Mouse (Mus musculus) intestine, embryonic 14.5 days (tissue): ENCODE measurements around the gene Slc10a7. TPM values are rescaled to one million over a fixed set of nuclear protein-coding genes. Genes with fewer than 3 reads are reported as not detected.
"Not testable (repeated sequence)": the region's sequence is repeated elsewhere in the genome, so short reads cannot be mapped to it uniquely, and the experiment has no call there.

Source experiments
- ATAC-seq: fragments of 200-750 bp; cut with Nextera tagmentation; replicated peaks from 2 replicates; pipeline ENCODE4 v1.8.0; 2017; ENCODE audit warnings: low read depth, moderate number of reproducible peaks, moderate TSS enrichment, moderate library complexity; ENCODE audit not compliant: low FRiP score, low TSS enrichment
- DNase-seq: peaks from one replicate; pipeline ENCODE4 v3.0.0-alpha.2; 2018; ENCODE audit warnings: low spot score
- H3K27ac ChIP-seq: fragments of 300-500 bp; sonication (generic); 2 replicates; pipeline ENCODE4 v1.5.1; 2014; ENCODE audit warnings: low read depth, mild to moderate bottlenecking, control low read depth
- H3K27me3 ChIP-seq: fragments of 300-500 bp; sonication (generic); replicated peaks from 2 replicates; pipeline ENCODE4 v1.6.1; 2014; ENCODE audit warnings: low read length, control low read depth; ENCODE audit not compliant: control insufficient read depth, insufficient read depth
- H3K36me3 ChIP-seq: fragments of 300-500 bp; sonication (generic); 2 replicates; pipeline ENCODE4 v1.6.1; 2014; ENCODE audit warnings: low read length, control low read depth; ENCODE audit not compliant: control insufficient read depth, insufficient read depth
- H3K4me1 ChIP-seq: fragments of 300-500 bp; sonication (generic); replicated peaks from 2 replicates; pipeline ENCODE4 v1.6.1; 2014; ENCODE audit warnings: low read length, control low read depth, mixed read lengths; ENCODE audit not compliant: control insufficient read depth, insufficient read depth
- H3K4me2 ChIP-seq: fragments of 300-500 bp; sonication (generic); 2 replicates; pipeline ENCODE4 v1.6.1; 2014; ENCODE audit warnings: low read length
- H3K4me3 ChIP-seq: fragments of 300-500 bp; sonication (generic); 2 replicates; pipeline ENCODE4 v1.5.1; 2014; ENCODE audit warnings: low read depth, low read length, control low read depth, mixed read lengths
- H3K9ac ChIP-seq: fragments of 300-500 bp; sonication (generic); 2 replicates; pipeline ENCODE4 v1.6.1; 2014; ENCODE audit warnings: mild to moderate bottlenecking, low read length
- H3K9me3 ChIP-seq: fragments of 300-500 bp; sonication (generic); 2 replicates; pipeline ENCODE4 v1.6.1; 2016; ENCODE audit warnings: low read length, control low read depth; ENCODE audit not compliant: control insufficient read depth
- WGBS: fragments of 180-500 bp; shearing (Covaris S2); extraction: QIAGEN DNeasy Blood & Tissue Kit; methylation state at CpG from one replicate; pipeline ENCODE4 v1.1.7; 2014; 5-methylcytosine and 5-hydroxymethylcytosine counted together
- polyA plus RNA-seq: library from polyadenylated mRNA; unstranded; fragments of >200 nt; fragmentation: Nextera tagmentation; extraction: Ambion mirVana; gene quantifications from 2 replicates; pipeline ENCODE4 v1.2.1, GENCODE M21; 2014

The Slc10a7 gene
- polyA plus RNA-seq: 11.1 and 12.2 TPM in 2 replicates

- H3K9ac ChIP-seq: peak within 1 kb of the TSS; percentile 99
- WGBS: under 1% methylated on average over 50 of the region's 51 CpGs
- peaks cover 14% of the 10 kb centered on the region for H3K36me3 ChIP-seq
- peak within 1 kb of the TSS; percentile 64 for H3K4me3 ChIP-seq
- ATAC-seq: peak; percentile 95
- peaks cover 6% of the 10 kb centered on the region; the same call in 1 of the 2 replicates for H3K4me1 ChIP-seq
- no peaks in the 10 kb centered on the region for H3K27me3 ChIP-seq
- peak within 1 kb of the TSS; percentile 68 for H3K4me2 ChIP-seq
- DNase-seq: peak; percentile 89
- H3K9me3 ChIP-seq: no peaks in the 10 kb centered on the region
- peak within 1 kb of the TSS; percentile 94 for H3K27ac ChIP-seq
Observed at GRCm38 (mm10) chr8:78509273-78510031, at the start of gene Slc10a7. Gene Slc10a7 (plus strand): TSS chr8:78509346.

DNA sequence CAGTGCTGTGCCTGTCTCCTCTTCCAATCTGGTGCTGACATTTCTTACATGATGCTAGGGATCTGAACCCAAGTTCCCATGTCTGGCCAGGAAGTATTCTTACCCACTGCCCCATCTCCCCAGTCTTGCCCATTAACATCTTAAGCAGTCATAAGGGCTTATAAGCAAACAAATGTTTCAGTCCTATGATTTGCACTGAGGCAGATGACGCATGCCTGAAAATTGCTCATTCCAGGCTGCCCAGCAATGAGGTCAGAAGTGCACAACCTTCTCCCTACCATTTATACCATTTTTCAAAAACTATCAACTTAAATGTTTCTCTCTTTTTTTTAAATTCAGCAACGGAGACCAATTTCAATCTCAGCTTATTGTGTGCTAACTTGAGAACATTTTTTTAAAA, 45.2 kb upstream of the Slc10a7 start:
- ATAC-seq: no peak
- Histone ChIP-seq H3K4me2 (no peak overlapping the region), H3K9me3 (no peaks in the 10 kb centered on the region), H3K9ac (no peak overlapping the region), H3K36me3 (no peaks in the 10 kb centered on the region), H3K27ac (no peak overlapping the region), H3K4me1 (no peaks in the 10 kb centered on the region), H3K27me3 (no peaks in the 10 kb centered on the region), H3K4me3 (no peak overlapping the region)
- WGBS: 61% methylated on average over 2 of the region's 2 CpGs
- no peak for DNase-seq

DNA sequence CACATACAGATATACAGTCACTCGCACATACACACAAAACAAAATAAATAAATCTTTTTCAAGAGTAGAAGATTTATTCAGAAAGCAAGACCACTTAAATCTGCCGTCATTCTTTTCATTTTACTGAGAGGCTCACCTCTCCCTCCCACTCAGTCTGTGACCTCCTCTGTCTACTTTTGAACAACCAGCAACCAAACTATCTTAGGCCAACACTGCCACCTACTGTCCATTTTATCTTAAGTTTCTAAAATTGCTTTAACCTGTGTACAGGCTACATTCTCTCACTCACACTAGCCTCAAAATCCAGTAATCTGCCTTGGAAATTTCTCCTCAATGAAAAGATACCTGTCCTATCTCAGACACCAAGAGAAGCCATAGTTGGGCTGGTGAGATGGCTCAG, 41.3 kb upstream of the Slc10a7 start:
- H3K36me3 ChIP-seq: no peaks in the 10 kb centered on the region
- DNase-seq: no peak
- no peak overlapping the region for H3K4me2 ChIP-seq
- H3K27me3 ChIP-seq: no peaks in the 10 kb centered on the region
- no peaks in the 10 kb centered on the region for H3K4me1 ChIP-seq
- 92% methylated on average over 2 of the region's 2 CpGs for WGBS
- no peak for ATAC-seq
- H3K4me3 ChIP-seq: no peak overlapping the region
- no peak overlapping the region for H3K27ac ChIP-seq
- H3K9ac ChIP-seq: no peak overlapping the region
- no peaks in the 10 kb centered on the region for H3K9me3 ChIP-seq

DNA sequence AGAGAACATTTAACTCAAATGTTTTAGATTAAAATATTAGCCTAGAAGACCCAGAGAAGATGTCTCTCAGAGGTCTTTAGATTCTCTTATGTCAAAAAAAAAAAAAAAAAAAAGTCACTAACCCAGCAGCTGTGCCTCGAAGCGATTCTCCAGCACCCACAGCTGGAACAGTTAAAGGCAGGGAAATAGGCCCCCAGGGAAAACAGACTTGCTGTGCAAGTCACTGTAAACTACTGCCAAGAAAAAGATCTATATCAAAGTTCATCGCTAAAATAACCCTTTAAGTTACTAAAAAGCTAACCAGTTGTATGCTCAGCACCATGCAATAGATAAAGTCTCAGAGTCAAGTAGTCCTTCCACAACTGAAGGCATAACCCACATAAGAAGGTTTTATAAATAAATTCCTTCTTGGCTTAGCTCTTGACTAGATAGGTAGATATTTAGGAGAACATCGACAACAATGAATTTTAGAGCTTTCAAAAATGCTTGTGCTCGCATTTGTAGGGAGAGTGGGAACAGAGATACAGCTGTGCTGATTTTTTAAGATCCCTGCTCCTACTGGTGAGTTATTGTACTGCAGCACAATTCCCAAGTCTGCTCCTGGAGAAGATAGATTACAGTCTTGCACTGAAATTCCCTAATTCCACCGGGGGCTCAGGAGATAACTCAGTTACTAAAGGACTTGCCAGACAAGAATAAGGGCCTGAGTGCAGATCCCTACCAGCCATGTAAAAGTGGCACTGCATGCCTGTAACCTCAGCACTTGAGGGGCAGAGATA, 31.9 kb upstream of the Slc10a7 start:
- no peak for DNase-seq
- Histone ChIP-seq H3K9me3 (no peaks in the 10 kb centered on the region), H3K27ac (no peak overlapping the region), H3K4me3 (no peak overlapping the region), H3K4me1 (no peaks in the 10 kb centered on the region), H3K27me3 (no peaks in the 10 kb centered on the region), H3K9ac (no peak overlapping the region), H3K4me2 (no peak overlapping the region), H3K36me3 (no peaks in the 10 kb centered on the region)
- no peak for ATAC-seq
- WGBS: 42% methylated on average over 6 of the region's 6 CpGs

GRCm38 (mm10) chr8:78489733-78490132, 19.4 kb upstream of the Slc10a7 start:
- no peaks in the 10 kb centered on the region for H3K27me3 ChIP-seq
- whole genome bisulfite sequencing: 78% methylated on average over 3 of the region's 3 CpGs

DNA sequence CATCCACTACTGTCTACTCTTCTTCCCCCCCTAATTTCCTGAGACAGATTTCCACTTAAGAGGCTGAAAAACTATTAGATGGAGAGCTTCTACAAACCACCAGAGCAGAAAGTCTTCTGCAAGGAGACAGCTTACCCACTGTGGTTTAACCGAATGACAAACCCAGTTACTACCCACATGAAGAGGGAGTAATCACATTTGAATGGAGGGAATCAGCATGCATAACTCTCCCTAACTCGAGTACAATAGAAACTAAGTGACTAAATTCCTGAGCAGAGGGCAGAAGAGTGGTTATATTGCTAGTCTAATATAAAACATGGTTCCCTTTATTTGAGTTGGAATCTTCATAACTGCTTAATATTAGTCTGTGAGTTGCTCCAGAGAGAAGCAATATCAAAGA, 16.1 kb upstream of the Slc10a7 start:
- H3K36me3 ChIP-seq: no peaks in the 10 kb centered on the region
- ATAC-seq (no peak), DNase-seq (no peak)
- no peak overlapping the region for H3K9ac ChIP-seq
- H3K4me2 ChIP-seq: no peak overlapping the region
- H3K27me3 ChIP-seq: no peaks in the 10 kb centered on the region
- no peak overlapping the region for H3K4me3 ChIP-seq
- no peaks in the 10 kb centered on the region for H3K9me3 ChIP-seq
- WGBS: 50% methylated on average over 2 of the region's 2 CpGs
- no peak overlapping the region for H3K27ac ChIP-seq
- H3K4me1 ChIP-seq: no peaks in the 10 kb centered on the region

More at GRCm38 (mm10) chr8:78489733-78490132, 19.4 kb upstream of the Slc10a7 start:
- H3K27ac ChIP-seq: no peak overlapping the region
- no peaks in the 10 kb centered on the region for H3K4me1 ChIP-seq
- DNase-seq (no peak), ATAC-seq (no peak)
- no peak overlapping the region for H3K4me3 ChIP-seq
- no peak overlapping the region for H3K9ac ChIP-seq
- no peaks in the 10 kb centered on the region for H3K9me3 ChIP-seq
- H3K4me2 ChIP-seq: no peak overlapping the region
- H3K36me3 ChIP-seq: no peaks in the 10 kb centered on the region

- 89% methylated on average over 3 of the region's 3 CpGs for WGBS
- ATAC-seq, H3K9me3 ChIP-seq, H3K27me3 ChIP-seq, H3K4me3 ChIP-seq, H3K9ac ChIP-seq, H3K4me2 ChIP-seq, DNase-seq, H3K4me1 ChIP-seq, H3K27ac ChIP-seq, H3K36me3 ChIP-seq: not testable (repeated sequence)
Observed at GRCm38 (mm10) chr8:78496273-78496672, 12.9 kb upstream of the Slc10a7 start.

DNA sequence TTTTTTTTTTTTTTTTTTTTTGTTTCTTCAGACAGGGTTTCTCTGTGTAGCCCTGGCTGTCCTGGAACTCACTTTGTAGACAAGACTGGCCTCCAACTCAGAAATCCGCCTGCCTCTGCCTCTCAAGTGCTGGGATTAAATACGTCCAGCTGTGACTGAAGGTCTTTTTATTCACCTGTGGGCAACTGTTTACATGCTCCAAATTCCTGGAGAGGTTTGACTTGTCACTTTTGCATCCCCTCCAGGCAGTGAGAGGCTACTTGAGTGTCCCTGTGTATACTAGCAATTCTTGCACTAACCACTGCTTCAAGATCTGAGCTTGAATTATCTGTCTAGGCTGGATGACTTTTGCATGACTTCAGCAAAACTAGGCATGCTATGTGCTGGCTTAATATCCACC, 6.4 kb upstream of the Slc10a7 start:
- Histone ChIP-seq H3K4me1 (peaks cover 4% of the 10 kb centered on the region; the same call in 1 of the 2 replicates), H3K36me3 (peaks cover 23% of the 10 kb centered on the region), H3K27me3 (no peaks in the 10 kb centered on the region), H3K4me3 (no peak overlapping the region), H3K9me3 (no peaks in the 10 kb centered on the region), H3K9ac (no peak overlapping the region), H3K27ac (no peak overlapping the region), H3K4me2 (no peak overlapping the region)
- ATAC-seq (no peak), DNase-seq (no peak)
- 70% methylated on average over 2 of the region's 2 CpGs for WGBS
